Mouse (Mus musculus) CH12.LX (cell line): ENCODE measurements at regions not wholly inside any gene's neighbourhood (a gene's known extent, or its start where the extent isn't known, plus 50 kb on each side); places are given as distances from the start of the nearest gene placed in this dataset.

ENCODE experiments used
- DNase-seq: peaks from one replicate; pipeline ENCODE4 v3.0.0-alpha.2; 2013; ENCODE audit errors: extremely low read depth
- H3K27ac ChIP-seq: 2 replicates; pipeline ENCODE4 v1.5.1; 2012; ENCODE audit warnings: low read depth, mild to moderate bottlenecking, control low read depth, moderate library complexity; ENCODE audit not compliant: insufficient read depth
- H3K27me3 ChIP-seq: replicated peaks from 2 replicates; pipeline ENCODE3; 2012; ENCODE audit warnings: inconsistent platforms
- H3K36me3 ChIP-seq, 2 experiments: replicated peaks in 1 of 2; 2 replicates each; pipeline versions ENCODE3 to v1.6.1; 2012; ENCODE audit warnings: inconsistent platforms in 1 of 2, low read length in 1 of 2, mild to moderate bottlenecking in 1 of 2, mixed read lengths in 1 of 2, moderate library complexity in 1 of 2; ENCODE audit not compliant: control insufficient read depth in 1 of 2, insufficient read depth in 1 of 2
- H3K4me1 ChIP-seq, 2 experiments: 2 replicates each; pipeline ENCODE4 v1.6.1; 2012; ENCODE audit warnings: inconsistent platforms in 1 of 2, moderate library complexity in 1 of 2; ENCODE audit not compliant: insufficient read depth in 2 of 2, control insufficient read depth in 1 of 2
- H3K4me2 ChIP-seq: 2 replicates; pipeline ENCODE4 v1.6.1; 2012; ENCODE audit warnings: low read depth, mild to moderate bottlenecking, control low read depth; ENCODE audit not compliant: poor library complexity, insufficient read depth, severe bottlenecking
- H3K4me3 ChIP-seq, 3 experiments: fragments of 150-350 bp in 1 of 3; sonication (generic) in 1 of 3; replicated peaks in 1 of 3; 2 replicates each; pipeline versions ENCODE3 to v1.5.1; 2011 to 2012; ENCODE audit warnings: low read depth in 2 of 3, low read length in 2 of 3, mild to moderate bottlenecking in 2 of 3, moderate library complexity in 2 of 3, control low read depth in 1 of 3, improper control_type of control experiment in 1 of 3, inconsistent platforms in 1 of 3, mixed read lengths in 1 of 3; ENCODE audit not compliant: poor library complexity in 1 of 3
- H3K79me2 ChIP-seq: replicated peaks from 2 replicates; pipeline ENCODE4 v1.6.1; 2012; ENCODE audit warnings: mild to moderate bottlenecking, moderate library complexity; ENCODE audit not compliant: control insufficient read depth, poor library complexity, insufficient read depth, severe bottlenecking; ENCODE audit errors: extremely low read depth
- H3K9ac ChIP-seq: 2 replicates; pipeline ENCODE4 v1.6.1; 2012; ENCODE audit warnings: low read depth, mild to moderate bottlenecking, control low read depth, moderate library complexity; ENCODE audit not compliant: insufficient read depth
- H3K9me3 ChIP-seq: replicated peaks from 2 replicates; pipeline ENCODE3; 2012; ENCODE audit warnings: low read length, inconsistent platforms, mixed read lengths
- BHLHE40 ChIP-seq: IDR thresholded peaks from 2 replicates; pipeline ENCODE4 v1.6.1; 2011; ENCODE audit warnings: mild to moderate bottlenecking, low read depth, low read length, improper control_type of control experiment
- CHD2 ChIP-seq: IDR thresholded peaks from 2 replicates; pipeline ENCODE4 v1.6.1; 2011; ENCODE audit warnings: low read length, improper control_type of control experiment
- CTCF ChIP-seq, 2 experiments: IDR thresholded peaks in 1 of 2; conservative IDR thresholded peaks in 1 of 2; 2 replicates each; pipeline ENCODE4 v1.5.1; 2011 to 2012; ENCODE audit warnings: low read depth in 2 of 2, low read length in 2 of 2, improper control_type of control experiment in 1 of 2, inconsistent platforms in 1 of 2, mild to moderate bottlenecking in 1 of 2, moderate library complexity in 1 of 2
- ETS1 ChIP-seq: conservative IDR thresholded peaks from 2 replicates; pipeline ENCODE4 v1.6.1; 2012; ENCODE audit warnings: low read depth, mild to moderate bottlenecking, inconsistent platforms, low read length, improper control_type of control experiment, moderate library complexity
- JUND ChIP-seq: conservative IDR thresholded peaks from 2 replicates; pipeline ENCODE4 v1.6.1; 2011; ENCODE audit warnings: low read depth, low read length, improper control_type of control experiment
- MAFK ChIP-seq: IDR thresholded peaks from 2 replicates; pipeline ENCODE4 v1.6.1; 2011; ENCODE audit warnings: low read length, improper control_type of control experiment; ENCODE audit not compliant: insufficient replicate concordance
- MAX ChIP-seq: IDR thresholded peaks from 2 replicates; pipeline ENCODE4 v1.6.1; 2011; ENCODE audit warnings: low read length, improper control_type of control experiment
- NRF1 ChIP-seq: IDR thresholded peaks from 2 replicates; pipeline ENCODE4 v1.6.1; 2014; ENCODE audit warnings: low read depth, mild to moderate bottlenecking, inconsistent platforms, low read length, improper control_type of control experiment, moderate library complexity
- PAX5 ChIP-seq: IDR thresholded peaks from 2 replicates; pipeline ENCODE4 v1.6.1; 2012; ENCODE audit warnings: low read length, inconsistent platforms, mixed read lengths
- RCOR1 ChIP-seq: conservative IDR thresholded peaks from 2 replicates; pipeline ENCODE4 v1.6.1; 2012; ENCODE audit warnings: low read depth, mild to moderate bottlenecking, inconsistent platforms, low read length, improper control_type of control experiment
- SMC3 ChIP-seq: IDR thresholded peaks from 2 replicates; pipeline ENCODE4 v1.6.1; 2011; ENCODE audit warnings: low read depth, low read length, improper control_type of control experiment
- TBP ChIP-seq: conservative IDR thresholded peaks from 2 replicates; pipeline ENCODE4 v1.6.1; 2011; ENCODE audit warnings: low read depth, low read length, improper control_type of control experiment
- UBTF ChIP-seq: IDR thresholded peaks from 2 replicates; pipeline ENCODE4 v1.6.1; 2012; ENCODE audit warnings: low read depth, mild to moderate bottlenecking, inconsistent platforms, low read length, improper control_type of control experiment, moderate library complexity
- USF1 ChIP-seq: IDR thresholded peaks from 2 replicates; pipeline ENCODE4 v1.6.1; 2014; ENCODE audit warnings: low read depth, mild to moderate bottlenecking, inconsistent platforms, low read length, improper control_type of control experiment
- USF2 ChIP-seq: conservative IDR thresholded peaks from 2 replicates; pipeline ENCODE4 v1.6.1; 2011; ENCODE audit warnings: low read depth, low read length, improper control_type of control experiment
- ZKSCAN1 ChIP-seq: IDR thresholded peaks from 2 replicates; pipeline ENCODE4 v1.6.1; 2012; ENCODE audit warnings: low read depth, inconsistent platforms, low read length, improper control_type of control experiment, borderline replicate concordance
- ZNF384 ChIP-seq: IDR thresholded peaks from 2 replicates; pipeline ENCODE4 v1.6.1; 2012; ENCODE audit warnings: low read depth, low read length, improper control_type of control experiment, inconsistent platforms
- dilution Hi-C: fragments of 300-500 bp; cut with MboI; formaldehyde crosslinking; loops from 2 replicates; pipeline ENCODE4 v1.14.3; 2020; ENCODE audit warnings: low sequenced_read_pairs; ENCODE audit not compliant: extremely low pct_unique_long_range_greater_than_20kb, extremely low pct_ligation_motif_present
- in situ Hi-C: fragments of 300-500 bp; cut with MboI; formaldehyde crosslinking; loops from 3 replicates; pipeline ENCODE4 v1.14.3; 2019; ENCODE audit warnings: low sequenced_read_pairs, low pct_ligation_motif_present, low pct_unique_long_range_greater_than_20kb, mixed read lengths

GRCm38 (mm10) chr2:43246786-43247185, 308.3 kb upstream of the Kynu start:
- Histone ChIP-seq H3K4me2 (no peak overlapping the region), H3K79me2 (no peaks in the 10 kb centered on the region), H3K9me3 (no peaks in the 10 kb centered on the region), H3K4me1 (peaks cover 0 to 8% of the 10 kb centered on the region in 2 experiments; a peak in 1 of 4 replicates), H3K4me3 (no peak overlapping the region), H3K27ac (no peak overlapping the region), H3K27me3 (no peaks in the 10 kb centered on the region), H3K36me3 (no peaks in the 10 kb centered on the region), H3K9ac (no peak overlapping the region)
- in situ Hi-C loops: no loop called here
- dilution Hi-C loops: no loop called here
- TF ChIP-seq BHLHE40: no peak
- TF ChIP-seq SMC3: no peak
- TF ChIP-seq NRF1: no peak
- no peak for TF ChIP-seq ZKSCAN1
- TF ChIP-seq USF2: no peak
- no peak for TF ChIP-seq JUND
- no peak for TF ChIP-seq UBTF
- TF ChIP-seq CHD2: no peak
- TF ChIP-seq USF1: no peak
- TF ChIP-seq PAX5: no peak
- no peak for TF ChIP-seq MAFK
- TF ChIP-seq MAX: no peak
- no peak for TF ChIP-seq ZNF384
- TF ChIP-seq TBP: no peak
- DNase-seq: no peak

GRCm38 (mm10) chr2:43248671-43249070, 306.5 kb upstream of the Kynu start:
- Histone ChIP-seq H3K9me3 (no peaks in the 10 kb centered on the region), H3K4me1 (peaks cover 0 to 8% of the 10 kb centered on the region in 2 experiments; a peak in 1 of 4 replicates), H3K36me3 (no peaks in the 10 kb centered on the region), H3K27ac (no peak overlapping the region), H3K79me2 (no peaks in the 10 kb centered on the region), H3K27me3 (no peaks in the 10 kb centered on the region), H3K4me3 (no peak overlapping the region), H3K9ac (no peak overlapping the region), H3K4me2 (no peak overlapping the region)
- dilution Hi-C loops (no loop called here), in situ Hi-C loops (no loop called here)
- TF ChIP-seq JUND: no peak
- TF ChIP-seq PAX5: no peak
- DNase-seq: no peak

- no peak for DNase-seq
- no peaks in the 10 kb centered on the region for H3K4me1 ChIP-seq
- no peak overlapping the region for H3K27ac ChIP-seq
- no peak overlapping the region for H3K4me3 ChIP-seq
- H3K4me2 ChIP-seq: no peak overlapping the region
- TF ChIP-seq ETS1 (no peak), CHD2 (no peak), CTCF (conservative IDR thresholded peaks at IDR 0.05 in 1 of 2, IDR thresholded peaks at IDR 0.05 in 1 of 2; ENCODE audit: low read depth in 2 of 2, low read length in 2 of 2) (no peak), RCOR1 (no peak), NRF1 (no peak)
- H3K36me3 ChIP-seq: no peaks in the 10 kb centered on the region
- no peaks in the 10 kb centered on the region for H3K9me3 ChIP-seq
- H3K27me3 ChIP-seq: no peaks in the 10 kb centered on the region
- dilution Hi-C loops (no loop called here), in situ Hi-C loops (no loop called here)
- H3K79me2 ChIP-seq: no peaks in the 10 kb centered on the region
- no peak overlapping the region for H3K9ac ChIP-seq
These were observed 300.4 kb upstream of the Kynu start for GRCm38 (mm10) chr2:43254709-43255108.
